Mouse (Mus musculus) R1 (cell line): ENCODE results near the gene Gm17332.
"Not testable (repeated sequence)": the region's sequence is repeated elsewhere in the genome, so short reads cannot be mapped to it uniquely, and the experiment has no call there.

Experiments
- DNase-seq: peaks from one replicate; pipeline ENCODE4 v3.0.0-alpha.2; 2018; ENCODE audit warnings: low read depth, low spot score

Gm17332 gene

GRCm38 (mm10) chr11:31182362-31182761 is at the start of gene Gm17332:
Gene Gm17332 (minus strand): TSS chr11:31182462.
- no peak for DNase-seq

- DNase-seq: no peak
Measured at GRCm38 (mm10) chr11:31229966-31230365, 47.7 kb upstream of the Gm17332 start.

GRCm38 (mm10) chr11:31225359-31225758 is 43.1 kb upstream of the Gm17332 start:
- no peak for DNase-seq

GRCm38 (mm10) chr11:31218009-31218408 is 35.7 kb upstream of the Gm17332 start:
- DNase-seq: no peak

GRCm38 (mm10) chr11:31195621-31196363 is 13.5 kb upstream of the Gm17332 start:
- DNase-seq: no peak

GRCm38 (mm10) chr11:31194761-31195160 is 12.5 kb upstream of the Gm17332 start:
- DNase-seq: no peak

GRCm38 (mm10) chr11:31170052-31170646 is 12.1 kb downstream of the Gm17332 start:
- no peak for DNase-seq

- DNase-seq: peak; percentile 66
Measured at GRCm38 (mm10) chr11:31169161-31170051, 12.9 kb downstream of the Gm17332 start.

- DNase-seq: no peak
Measured at GRCm38 (mm10) chr11:31168831-31169160, 13.5 kb downstream of the Gm17332 start.

GRCm38 (mm10) chr11:31157021-31157420 is 25.2 kb downstream of the Gm17332 start:
- DNase-seq: no peak

- not testable (repeated sequence) for DNase-seq
Measured at GRCm38 (mm10) chr11:31138394-31138793, 43.9 kb downstream of the Gm17332 start.

- DNase-seq: not testable (repeated sequence)
Measured at GRCm38 (mm10) chr11:31134824-31135223, 47.4 kb downstream of the Gm17332 start.

GRCm38 (mm10) chr11:31133726-31134125 is 48.5 kb downstream of the Gm17332 start:
- peak; percentile 89 for DNase-seq
